Mouse (Mus musculus): ENCODE measurements around the gene Prr29. TPM values are rescaled to one million over a fixed set of nuclear protein-coding genes. Genes with fewer than 3 reads are reported as not detected.

The Prr29 gene
- polyA plus RNA-seq, 1 experiment from 2014 or later: 0.60 TPM

GRCm38 (mm10) chr11:106349772-106350171, 15.5 kb upstream of the Prr29 start:
- Histone ChIP-seq H3K9ac (ENCODE audit: low read length) (no peak overlapping the region), H3K27ac (ENCODE audit: low read depth) (no peak overlapping the region), H3K4me3 (ENCODE audit: low read depth, low read length) (no peak overlapping the region), H3K27me3 (replicated peaks; ENCODE audit: control insufficient read depth, insufficient read depth, low read length) (no peaks in the 10 kb centered on the region), H3K4me1 (replicated peaks; ENCODE audit: control insufficient read depth, insufficient read depth, low read length) (no peaks in the 10 kb centered on the region), H3K4me2 (ENCODE audit: low read length) (no peak overlapping the region), H3K9me3 (ENCODE audit: control insufficient read depth, low read length) (no peaks in the 10 kb centered on the region), H3K36me3 (ENCODE audit: control insufficient read depth, insufficient read depth, low read length) (no peaks in the 10 kb centered on the region)
- DNase-seq (ENCODE audit: low spot score) (no peak), ATAC-seq (replicated peaks; ENCODE audit: low FRiP score, low TSS enrichment, low read depth) (no peak)
- 76% methylated on average over 6 of the region's 6 CpGs for WGBS

- no peaks in the 10 kb centered on the region for H3K36me3 ChIP-seq (ENCODE audit: control insufficient read depth, insufficient read depth, low read length)
- H3K27me3 ChIP-seq (replicated peaks; ENCODE audit: control insufficient read depth, insufficient read depth, low read length): no peaks in the 10 kb centered on the region
- H3K4me3 ChIP-seq (ENCODE audit: low read depth, low read length): no peak overlapping the region
- H3K9ac ChIP-seq (ENCODE audit: low read length): no peak overlapping the region
- H3K4me1 ChIP-seq (replicated peaks; ENCODE audit: control insufficient read depth, insufficient read depth, low read length): no peaks in the 10 kb centered on the region
- ATAC-seq (replicated peaks; ENCODE audit: low FRiP score, low TSS enrichment, low read depth): no peak
- no peaks in the 10 kb centered on the region for H3K9me3 ChIP-seq (ENCODE audit: control insufficient read depth, low read length)
- no peak for DNase-seq (ENCODE audit: low spot score)
- H3K27ac ChIP-seq (ENCODE audit: low read depth): no peak overlapping the region
- H3K4me2 ChIP-seq (ENCODE audit: low read length): no peak overlapping the region
- 31% methylated on average over 5 of the region's 5 CpGs for WGBS
Observed at GRCm38 (mm10) chr11:106350853-106351252, 14.4 kb upstream of the Prr29 start.

- H3K27ac ChIP-seq (ENCODE audit: low read depth): no peak overlapping the region
- no peak for ATAC-seq (replicated peaks; ENCODE audit: low FRiP score, low TSS enrichment, low read depth)
- no peak overlapping the region for H3K4me2 ChIP-seq (ENCODE audit: low read length)
- H3K4me1 ChIP-seq (replicated peaks; ENCODE audit: control insufficient read depth, insufficient read depth, low read length): no peaks in the 10 kb centered on the region
- no peak overlapping the region for H3K4me3 ChIP-seq (ENCODE audit: low read depth, low read length)
- no peak overlapping the region for H3K9ac ChIP-seq (ENCODE audit: low read length)
- H3K27me3 ChIP-seq (replicated peaks; ENCODE audit: control insufficient read depth, insufficient read depth, low read length): no peaks in the 10 kb centered on the region
- H3K9me3 ChIP-seq (ENCODE audit: control insufficient read depth, low read length): no peaks in the 10 kb centered on the region
- no peak for DNase-seq (ENCODE audit: low spot score)
- H3K36me3 ChIP-seq (ENCODE audit: control insufficient read depth, insufficient read depth, low read length): no peaks in the 10 kb centered on the region
- 61% methylated on average over 3 of the region's 3 CpGs for WGBS
Observed at GRCm38 (mm10) chr11:106351253-106351652, 14.0 kb upstream of the Prr29 start.

GRCm38 (mm10) chr11:106351941-106352340, 13.3 kb upstream of the Prr29 start:
- no peaks in the 10 kb centered on the region for H3K4me1 ChIP-seq (replicated peaks; ENCODE audit: control insufficient read depth, insufficient read depth, low read length)
- H3K9ac ChIP-seq (ENCODE audit: low read length): no peak overlapping the region
- H3K9me3 ChIP-seq (ENCODE audit: control insufficient read depth, low read length): no peaks in the 10 kb centered on the region
- no peak overlapping the region for H3K27ac ChIP-seq (ENCODE audit: low read depth)
- DNase-seq (ENCODE audit: low spot score) (no peak), ATAC-seq (replicated peaks; ENCODE audit: low FRiP score, low TSS enrichment, low read depth) (no peak)
- no peak overlapping the region for H3K4me2 ChIP-seq (ENCODE audit: low read length)
- H3K4me3 ChIP-seq (ENCODE audit: low read depth, low read length): no peak overlapping the region
- no peaks in the 10 kb centered on the region for H3K36me3 ChIP-seq (ENCODE audit: control insufficient read depth, insufficient read depth, low read length)
- 74% methylated on average over 4 of the region's 4 CpGs for WGBS
- H3K27me3 ChIP-seq (replicated peaks; ENCODE audit: control insufficient read depth, insufficient read depth, low read length): no peaks in the 10 kb centered on the region

DNA sequence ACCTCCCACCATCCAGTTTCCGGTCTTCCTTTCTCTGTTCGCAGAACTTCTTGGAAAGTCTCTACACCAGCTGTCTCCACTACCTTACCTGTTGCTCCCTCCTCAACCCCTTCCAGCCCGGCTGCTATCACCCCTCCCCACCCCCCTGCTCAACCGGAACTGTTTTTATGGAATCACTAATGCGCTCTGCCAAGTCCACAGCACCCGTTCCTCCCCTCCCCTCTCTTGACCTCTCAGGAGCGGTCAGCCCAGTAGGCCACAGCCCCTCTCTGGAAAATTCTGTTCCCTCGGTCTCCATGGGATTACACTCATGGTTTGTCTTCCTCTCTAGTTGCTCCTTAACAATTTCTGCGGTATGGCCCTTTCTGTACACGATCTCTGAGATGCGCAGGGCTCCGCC, 12.1 kb upstream of the Prr29 start, which contains the start of gene Scn4a:
TSS of gene Scn4a (minus strand) at position 101 of the 400 bp plus-strand sequence.
- no peaks in the 10 kb centered on the region for H3K27me3 ChIP-seq (replicated peaks; ENCODE audit: control insufficient read depth, insufficient read depth, low read length)
- H3K9ac ChIP-seq (ENCODE audit: low read length): no peak within 1 kb of the TSS
- H3K27ac ChIP-seq (ENCODE audit: low read depth): no peak within 1 kb of the TSS
- 81% methylated on average over 12 of the region's 12 CpGs for WGBS
- H3K36me3 ChIP-seq (ENCODE audit: control insufficient read depth, insufficient read depth, low read length): no peaks in the 10 kb centered on the region
- no peaks in the 10 kb centered on the region for H3K9me3 ChIP-seq (ENCODE audit: control insufficient read depth, low read length)
- H3K4me1 ChIP-seq (replicated peaks; ENCODE audit: control insufficient read depth, insufficient read depth, low read length): no peaks in the 10 kb centered on the region
- H3K4me2 ChIP-seq (ENCODE audit: low read length): no peak within 1 kb of the TSS
- ATAC-seq (replicated peaks; ENCODE audit: low FRiP score, low TSS enrichment, low read depth) (no peak), DNase-seq (ENCODE audit: low spot score) (no peak)
- no peak within 1 kb of the TSS for H3K4me3 ChIP-seq (ENCODE audit: low read depth, low read length)

GRCm38 (mm10) chr11:106354181-106354580, 11.1 kb upstream of the Prr29 start:
- no peak overlapping the region for H3K4me2 ChIP-seq (ENCODE audit: low read length)
- no peaks in the 10 kb centered on the region for H3K9me3 ChIP-seq (ENCODE audit: control insufficient read depth, low read length)
- H3K36me3 ChIP-seq (ENCODE audit: control insufficient read depth, insufficient read depth, low read length): no peaks in the 10 kb centered on the region
- DNase-seq (ENCODE audit: low spot score) (no peak), ATAC-seq (replicated peaks; ENCODE audit: low FRiP score, low TSS enrichment, low read depth) (no peak)
- no peak overlapping the region for H3K4me3 ChIP-seq (ENCODE audit: low read depth, low read length)
- no peak overlapping the region for H3K9ac ChIP-seq (ENCODE audit: low read length)
- no peaks in the 10 kb centered on the region for H3K27me3 ChIP-seq (replicated peaks; ENCODE audit: control insufficient read depth, insufficient read depth, low read length)
- H3K27ac ChIP-seq (ENCODE audit: low read depth): no peak overlapping the region
- no peaks in the 10 kb centered on the region for H3K4me1 ChIP-seq (replicated peaks; ENCODE audit: control insufficient read depth, insufficient read depth, low read length)
- 57% methylated on average over 1 of the region's 1 CpGs for WGBS

DNA sequence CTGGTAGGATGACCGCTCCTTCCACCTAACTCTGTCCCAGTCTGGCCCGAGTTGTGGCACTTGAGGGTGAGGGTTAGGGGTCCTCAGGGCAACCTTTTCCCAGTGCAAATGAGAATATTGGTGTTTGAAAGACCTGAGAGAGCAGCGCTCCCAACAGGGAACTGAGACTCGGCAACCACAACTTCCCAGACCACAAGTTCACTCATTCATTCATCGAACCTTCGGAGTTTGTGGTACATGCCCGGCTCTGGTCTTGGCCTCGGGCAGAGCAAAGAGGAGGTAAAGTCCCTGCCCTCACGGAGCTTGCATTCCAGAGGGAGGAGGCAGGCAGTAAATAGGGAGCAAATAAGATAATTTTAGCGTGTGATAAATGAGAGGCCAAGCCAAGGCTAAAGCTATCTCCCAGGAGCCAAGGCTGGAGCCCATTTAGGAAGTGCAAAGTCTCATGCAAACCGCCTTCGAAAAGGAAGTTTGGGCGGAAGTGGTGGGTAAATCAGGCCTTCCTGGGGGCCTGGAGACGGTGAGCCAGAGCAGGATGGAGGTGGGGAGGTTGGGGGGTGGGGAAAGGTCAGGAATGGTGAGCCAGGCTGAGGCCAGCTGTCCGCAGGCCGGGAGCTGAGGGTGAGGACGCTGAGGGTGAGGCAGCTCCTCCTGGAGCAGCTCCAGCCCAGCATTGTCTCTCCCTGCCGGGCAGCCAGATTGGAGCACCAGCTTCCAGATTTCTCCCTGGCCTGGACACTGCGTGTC, 9.7 kb upstream of the Prr29 start:
- H3K9me3 ChIP-seq (ENCODE audit: control insufficient read depth, low read length): no peaks in the 10 kb centered on the region
- H3K9ac ChIP-seq (ENCODE audit: low read length): no peak overlapping the region
- WGBS: 50% methylated on average over 19 of the region's 19 CpGs
- H3K27ac ChIP-seq (ENCODE audit: low read depth): no peak overlapping the region
- H3K4me2 ChIP-seq (ENCODE audit: low read length): no peak overlapping the region
- H3K4me1 ChIP-seq (replicated peaks; ENCODE audit: control insufficient read depth, insufficient read depth, low read length): no peaks in the 10 kb centered on the region
- H3K4me3 ChIP-seq (ENCODE audit: low read depth, low read length): no peak overlapping the region
- H3K27me3 ChIP-seq (replicated peaks; ENCODE audit: control insufficient read depth, insufficient read depth, low read length): no peaks in the 10 kb centered on the region
- ATAC-seq (replicated peaks; ENCODE audit: low FRiP score, low TSS enrichment, low read depth) (no peak), DNase-seq (ENCODE audit: low spot score) (no peak)
- H3K36me3 ChIP-seq (ENCODE audit: control insufficient read depth, insufficient read depth, low read length): no peaks in the 10 kb centered on the region

DNA sequence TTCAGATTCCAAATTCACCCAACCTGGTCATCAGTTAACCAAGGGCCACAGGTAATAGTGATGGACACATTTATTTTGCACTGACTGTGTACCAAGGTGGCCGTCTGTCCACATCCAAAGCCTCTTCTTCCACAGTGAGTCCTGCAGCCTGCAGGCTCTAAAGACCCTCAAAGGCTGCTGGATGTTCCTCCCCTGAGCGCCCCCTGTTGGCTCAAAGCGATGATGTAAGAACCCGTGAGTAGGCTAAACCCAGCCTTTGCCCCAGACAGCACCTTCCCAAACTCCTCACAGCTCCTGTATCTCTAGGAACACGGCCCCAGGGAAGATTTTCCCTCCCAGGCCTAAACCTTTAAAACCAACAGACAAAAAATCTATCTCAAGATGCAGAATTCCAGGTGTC, 5.9 kb upstream of the Prr29 start:
- Histone ChIP-seq H3K27ac (ENCODE audit: low read depth) (no peak overlapping the region), H3K4me1 (replicated peaks; ENCODE audit: control insufficient read depth, insufficient read depth, low read length) (no peaks in the 10 kb centered on the region), H3K9me3 (ENCODE audit: control insufficient read depth, low read length) (no peaks in the 10 kb centered on the region), H3K27me3 (replicated peaks; ENCODE audit: control insufficient read depth, insufficient read depth, low read length) (no peaks in the 10 kb centered on the region), H3K4me3 (ENCODE audit: low read depth, low read length) (no peak overlapping the region), H3K9ac (ENCODE audit: low read length) (no peak overlapping the region), H3K36me3 (ENCODE audit: control insufficient read depth, insufficient read depth, low read length) (no peaks in the 10 kb centered on the region), H3K4me2 (ENCODE audit: low read length) (no peak overlapping the region)
- WGBS: 27% methylated on average over 5 of the region's 5 CpGs
- ATAC-seq (replicated peaks; ENCODE audit: low FRiP score, low TSS enrichment, low read depth) (no peak), DNase-seq (ENCODE audit: low spot score) (no peak)

DNA sequence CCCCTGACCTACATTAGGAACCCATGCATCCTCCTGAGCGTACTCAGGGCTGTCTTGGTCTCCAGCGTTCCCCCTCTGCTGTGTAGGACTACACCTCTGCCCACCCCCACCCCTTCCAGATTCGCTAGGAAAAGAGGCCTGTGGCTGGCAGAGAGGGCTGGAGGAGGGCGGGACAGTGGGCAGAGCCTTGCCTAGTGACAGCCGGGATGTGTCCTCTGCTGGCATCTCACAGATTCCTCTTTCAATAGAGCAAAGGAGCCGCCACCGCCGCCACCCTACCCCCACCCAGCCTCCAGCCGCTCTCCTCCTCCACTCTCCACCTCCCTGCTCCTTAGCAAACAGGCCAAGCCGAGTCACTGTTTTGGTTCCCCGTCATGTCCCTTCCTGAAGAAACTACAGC, 560 bp upstream of the Prr29 start:
- Histone ChIP-seq H3K4me2 (ENCODE audit: low read length) (no peak overlapping the region), H3K9me3 (ENCODE audit: control insufficient read depth, low read length) (no peaks in the 10 kb centered on the region), H3K9ac (ENCODE audit: low read length) (peak overlapping the region; percentile 16; the same call in 1 of the 2 replicates), H3K27me3 (replicated peaks; ENCODE audit: control insufficient read depth, insufficient read depth, low read length) (no peaks in the 10 kb centered on the region), H3K36me3 (ENCODE audit: control insufficient read depth, insufficient read depth, low read length) (no peaks in the 10 kb centered on the region), H3K27ac (ENCODE audit: low read depth) (no peak overlapping the region), H3K4me3 (ENCODE audit: low read depth, low read length) (no peak overlapping the region), H3K4me1 (replicated peaks; ENCODE audit: control insufficient read depth, insufficient read depth, low read length) (0 out of 2 replicates have a peak, but pooled peaks cover 6% of the 10 kb centered on the region)
- no peak for DNase-seq (ENCODE audit: low spot score)
- ATAC-seq (replicated peaks; ENCODE audit: low FRiP score, low TSS enrichment, low read depth): no peak; the same call in 1 of the 2 replicates
- WGBS: 8% methylated on average over 11 of the region's 11 CpGs

All from intestine, embryonic 14.5 days (tissue).